8 mouse cellular contexts compared by ENCODE assay signal in the genomic region with DNA sequence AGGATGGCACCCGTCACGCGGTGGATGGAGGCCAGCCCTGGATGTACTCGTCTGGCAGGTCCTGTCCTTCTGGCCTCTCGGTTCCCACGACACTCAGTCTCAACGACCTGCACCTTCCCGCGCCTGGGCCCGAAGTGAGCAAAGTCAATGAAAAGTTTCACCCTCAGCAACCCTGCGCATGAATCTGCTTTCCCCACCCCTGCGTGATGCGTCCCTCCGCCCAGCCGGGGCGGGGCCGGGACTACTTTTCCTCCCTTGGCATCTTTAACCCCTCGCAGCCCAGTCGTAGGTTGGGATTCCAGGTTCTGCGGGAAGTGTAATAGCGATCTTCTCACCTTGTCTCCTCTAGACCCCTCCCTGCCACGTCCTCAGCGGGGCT. TPM values are rescaled to one million over a fixed set of nuclear protein-coding genes. Genes with fewer than 3 reads are reported as not detected.
DNase-seq lines count a peak whose midpoint lies in the region; ATAC-seq and TF ChIP-seq lines count a peak whose summit lies in the region.

No protein-coding gene starts in this region.

- peak overlapping the region; percentile 97 for H3K4me2 ChIP-seq in forebrain, embryonic 13.5 days
- H3K4me2 ChIP-seq in liver, embryonic 15.5 days = peak overlapping the region; percentile 96
- H3K4me2 ChIP-seq in neural tube, embryonic 11.5 days (ENCODE audit: low read depth) = peak overlapping the region; percentile 97
- peak overlapping the region; percentile 81 for H3K4me2 ChIP-seq in stomach, embryonic 16.5 days (ENCODE audit: low read depth, low read length)

- peaks cover 26% of the 10 kb centered on the region for H3K27me3 ChIP-seq in E14TG2a.4 (ENCODE audit: insufficient read depth, low read length)
- H3K27me3 ChIP-seq in forebrain, embryonic 13.5 days = no peaks in the 10 kb centered on the region
- H3K27me3 ChIP-seq in liver, embryonic 15.5 days = no peaks in the 10 kb centered on the region
- no peaks in the 10 kb centered on the region for H3K27me3 ChIP-seq in neural tube, embryonic 11.5 days (ENCODE audit: control insufficient read depth, insufficient read depth, low read length)
- H3K27me3 ChIP-seq in stomach, embryonic 16.5 days (ENCODE audit: control insufficient read depth, insufficient read depth, low read length) = no peaks in the 10 kb centered on the region

- H3K4me1 ChIP-seq in E14TG2a.4 (replicated peaks; ENCODE audit: low read depth, low read length) = peaks cover 39% of the 10 kb centered on the region
- H3K4me1 ChIP-seq in forebrain, embryonic 13.5 days = peaks cover 41% of the 10 kb centered on the region
- peaks cover 67% of the 10 kb centered on the region for H3K4me1 ChIP-seq in liver, embryonic 15.5 days (replicated peaks)
- peaks cover 12% of the 10 kb centered on the region; the same call in 1 of the 2 replicates for H3K4me1 ChIP-seq in neural tube, embryonic 11.5 days (ENCODE audit: control insufficient read depth, insufficient read depth, low read length)
- peaks cover 9% of the 10 kb centered on the region for H3K4me1 ChIP-seq in stomach, embryonic 16.5 days (ENCODE audit: control insufficient read depth, insufficient read depth, low read length)

- peak; percentile 84 for DNase-seq in c-Kit-positive CD71-positive TER-119-positive erythroid progenitor cells, embryonic 14.5 days (ENCODE audit: low spot score)
- DNase-seq in heart, postnatal 10 days = peak; percentile 96 to 97
- peak; percentile 93 to 95 for DNase-seq in kidney, postnatal 4 days
- DNase-seq in neural tube, embryonic 11.5 days (ENCODE audit: low spot score) = peak; percentile 91

- H3K9ac ChIP-seq in forebrain, embryonic 13.5 days = peak overlapping the region; percentile 93
- H3K9ac ChIP-seq in liver, embryonic 15.5 days = peak overlapping the region; percentile 95
- H3K9ac ChIP-seq in neural tube, embryonic 11.5 days (ENCODE audit: low read length) = peak overlapping the region; percentile 79
- peak overlapping the region; percentile 91 for H3K9ac ChIP-seq in stomach, embryonic 16.5 days (ENCODE audit: low read length)

- no peak for TF ChIP-seq CTCF in E14TG2a.4 (conservative IDR thresholded peaks at IDR 0.05; ENCODE audit: low read length)

- intact Hi-C loops in heart, postnatal 10 days (cut with DNase I) = no loop called here

- ATAC-seq in forebrain, embryonic 13.5 days = peak; percentile 14; the same call in 1 of the 2 replicates
- ATAC-seq in liver, embryonic 15.5 days (ENCODE audit: insufficient read depth) = peak; percentile 47
- ATAC-seq in neural tube, embryonic 11.5 days (ENCODE audit: insufficient read depth, low FRiP score, low TSS enrichment) = no peak
- peak; percentile 23 for ATAC-seq in stomach, embryonic 16.5 days (ENCODE audit: insufficient read depth, low FRiP score)

- 2% methylated on average over 23 of the region's 23 CpGs for WGBS in forebrain, embryonic 13.5 days
- under 1% methylated on average over 23 of the region's 23 CpGs for whole genome bisulfite sequencing in liver, embryonic 15.5 days (ENCODE audit: insufficient replicate concordance)
- WGBS in neural tube, embryonic 11.5 days = under 1% methylated on average over 23 of the region's 23 CpGs
- WGBS in stomach, embryonic 16.5 days = 0% methylated on average over 23 of the region's 23 CpGs

- peaks cover 9% of the 10 kb centered on the region; the same call in 1 of the 2 replicates for H3K36me3 ChIP-seq in E14TG2a.4 (ENCODE audit: insufficient read depth, low read length)
- H3K36me3 ChIP-seq in forebrain, embryonic 13.5 days (ENCODE audit: poor library complexity, severe bottlenecking) = peaks cover 13% of the 10 kb centered on the region
- H3K36me3 ChIP-seq in liver, embryonic 15.5 days (replicated peaks) = peaks cover 18% of the 10 kb centered on the region
- no peaks in the 10 kb centered on the region for H3K36me3 ChIP-seq in neural tube, embryonic 11.5 days (ENCODE audit: control insufficient read depth, insufficient read depth, low read length)
- H3K36me3 ChIP-seq in stomach, embryonic 16.5 days (ENCODE audit: control insufficient read depth, insufficient read depth, low read length) = no peaks in the 10 kb centered on the region

- peaks cover 10% of the 10 kb centered on the region for H3K9me3 ChIP-seq in E14TG2a.4 (ENCODE audit: low read length)
- no peaks in the 10 kb centered on the region for H3K9me3 ChIP-seq in forebrain, embryonic 13.5 days (replicated peaks)
- no peaks in the 10 kb centered on the region for H3K9me3 ChIP-seq in liver, embryonic 15.5 days (replicated peaks)
- H3K9me3 ChIP-seq in neural tube, embryonic 11.5 days (ENCODE audit: control insufficient read depth, low read length) = no peaks in the 10 kb centered on the region
- no peaks in the 10 kb centered on the region for H3K9me3 ChIP-seq in stomach, embryonic 16.5 days (replicated peaks; ENCODE audit: control insufficient read depth, low read length)

- peak overlapping the region; percentile 94 for H3K4me3 ChIP-seq in E14TG2a.4 (replicated peaks; ENCODE audit: low read length)
- H3K4me3 ChIP-seq in forebrain, embryonic 13.5 days = peak overlapping the region; percentile 93
- H3K4me3 ChIP-seq in liver, embryonic 15.5 days (replicated peaks) = peak overlapping the region; percentile 87
- peak overlapping the region; percentile 94 for H3K4me3 ChIP-seq in neural tube, embryonic 11.5 days (ENCODE audit: low read depth, low read length)
- peak overlapping the region; percentile 84 for H3K4me3 ChIP-seq in stomach, embryonic 16.5 days (replicated peaks; ENCODE audit: low read length)

- peak overlapping the region; percentile 94 for H3K27ac ChIP-seq in forebrain, embryonic 13.5 days
- H3K27ac ChIP-seq in liver, embryonic 15.5 days (replicated peaks) = peak overlapping the region; percentile 91
- peak overlapping the region; percentile 60; the same call in 1 of the 2 replicates for H3K27ac ChIP-seq in neural tube, embryonic 11.5 days (ENCODE audit: low read depth, low read length)
- H3K27ac ChIP-seq in stomach, embryonic 16.5 days (ENCODE audit: low read length) = peak overlapping the region; percentile 99

RNA-seq across cellular contexts. Expression of a gene that starts 0.5 kb away (rescaled TPM):
- polyA plus RNA-seq in forebrain, embryonic 13.5 days (2015; fragmentation: Nextera tagmentation; extraction: Ambion mirVana) = 19.1 and 21.7 TPM in 2 replicates
- total RNA-seq in heart, postnatal 10 days (2021) = 10 to 100 TPM; 56.5 to 78.6 TPM
- polyA plus RNA-seq in liver, embryonic 15.5 days (2015; fragmentation: Nextera tagmentation; extraction: Ambion mirVana) = 11.1 and 12.2 TPM in 2 replicates
- 15.8 and 15.9 TPM in 2 replicates for polyA plus RNA-seq in neural tube, embryonic 11.5 days (2014; fragmentation: Nextera tagmentation; extraction: Ambion mirVana)
- 30.0 and 31.7 TPM in 2 replicates for polyA plus RNA-seq in stomach, embryonic 16.5 days (2015; fragmentation: Nextera tagmentation; extraction: Ambion mirVana)

RNA-seq across cellular contexts. Expression of a gene that starts 13.6 kb away (rescaled TPM):
- 159 and 177 TPM in 2 replicates for polyA plus RNA-seq in forebrain, embryonic 13.5 days (2015; fragmentation: Nextera tagmentation; extraction: Ambion mirVana)
- total RNA-seq in heart, postnatal 10 days (2021) = 10 to 100 TPM; 51.7 to 56.0 TPM
- polyA plus RNA-seq in liver, embryonic 15.5 days (2015; fragmentation: Nextera tagmentation; extraction: Ambion mirVana) = 91.3 and 103 TPM in 2 replicates
- polyA plus RNA-seq in neural tube, embryonic 11.5 days (2014; fragmentation: Nextera tagmentation; extraction: Ambion mirVana) = 197 and 203 TPM in 2 replicates
- 112 and 120 TPM in 2 replicates for polyA plus RNA-seq in stomach, embryonic 16.5 days (2015; fragmentation: Nextera tagmentation; extraction: Ambion mirVana)

RNA-seq across cellular contexts. Expression of a gene that starts 14.0 kb away (rescaled TPM):
- 202 and 211 TPM in 2 replicates for polyA plus RNA-seq in forebrain, embryonic 13.5 days (2015; fragmentation: Nextera tagmentation; extraction: Ambion mirVana)
- 1,000 to 10,000 TPM; 1,895 to 1,910 TPM for total RNA-seq in heart, postnatal 10 days (2021)
- 98.9 and 107 TPM in 2 replicates for polyA plus RNA-seq in liver, embryonic 15.5 days (2015; fragmentation: Nextera tagmentation; extraction: Ambion mirVana)
- 190 and 200 TPM in 2 replicates for polyA plus RNA-seq in neural tube, embryonic 11.5 days (2014; fragmentation: Nextera tagmentation; extraction: Ambion mirVana)
- polyA plus RNA-seq in stomach, embryonic 16.5 days (2015; fragmentation: Nextera tagmentation; extraction: Ambion mirVana) = 190 and 200 TPM in 2 replicates

RNA-seq across cellular contexts. Expression of a gene that starts 55.9 kb away (rescaled TPM):
- polyA plus RNA-seq in forebrain, embryonic 13.5 days (2015; fragmentation: Nextera tagmentation; extraction: Ambion mirVana) = 24.2 and 24.9 TPM in 2 replicates
- total RNA-seq in heart, postnatal 10 days (2021) = 10 to 100 TPM; 51.7 to 74.0 TPM
- polyA plus RNA-seq in liver, embryonic 15.5 days (2015; fragmentation: Nextera tagmentation; extraction: Ambion mirVana) = 6.2 and 8.1 TPM in 2 replicates
- polyA plus RNA-seq in neural tube, embryonic 11.5 days (2014; fragmentation: Nextera tagmentation; extraction: Ambion mirVana) = 13.7 and 14.1 TPM in 2 replicates
- 21.0 and 24.6 TPM in 2 replicates for polyA plus RNA-seq in stomach, embryonic 16.5 days (2015; fragmentation: Nextera tagmentation; extraction: Ambion mirVana)
